Mouse (Mus musculus) liver, postnatal 0 days (tissue): ENCODE measurements around the gene Mesp2. TPM values are rescaled to one million over a fixed set of nuclear protein-coding genes. Genes with fewer than 3 reads are reported as not detected.

Experiments
- ATAC-seq: fragments of 200-750 bp; cut with Nextera tagmentation; 2 replicates; pipeline ENCODE4 v1.8.0; 2017; ENCODE audit warnings: mild to moderate bottlenecking, moderate library complexity
- DNase-seq: peaks from one replicate; pipeline ENCODE4 v3.0.0-alpha.2; 2016
- H3K27ac ChIP-seq: fragments of 300-500 bp; sonication (generic); 2 replicates; pipeline ENCODE4 v1.5.1; 2014; ENCODE audit warnings: antibody characterized with exemption, moderate library complexity, mild to moderate bottlenecking, low read depth
- H3K27me3 ChIP-seq: fragments of 300-500 bp; sonication (generic); 2 replicates; pipeline ENCODE4 v1.6.1; 2014; ENCODE audit warnings: low read length, control low read depth, mixed read lengths; ENCODE audit not compliant: insufficient read depth
- H3K36me3 ChIP-seq: fragments of 300-500 bp; sonication (generic); replicated peaks from 2 replicates; pipeline ENCODE4 v1.6.1; 2014; ENCODE audit warnings: mild to moderate bottlenecking, control low read depth, low read length, moderate library complexity, mixed read lengths; ENCODE audit not compliant: insufficient read depth
- H3K4me1 ChIP-seq: fragments of 300-500 bp; sonication (generic); 2 replicates; pipeline ENCODE4 v1.6.1; 2014; ENCODE audit warnings: antibody characterized with exemption, mild to moderate bottlenecking, control low read depth; ENCODE audit not compliant: insufficient read depth
- H3K4me2 ChIP-seq: fragments of 300-500 bp; sonication (generic); 2 replicates; pipeline ENCODE4 v1.6.1; 2014; ENCODE audit warnings: low read depth, mild to moderate bottlenecking, low read length, moderate library complexity, mixed read lengths
- H3K4me3 ChIP-seq: fragments of 300-500 bp; sonication (generic); 2 replicates; pipeline ENCODE4 v1.5.1; 2014; ENCODE audit warnings: low read depth, low read length
- H3K9ac ChIP-seq: fragments of 300-500 bp; sonication (generic); replicated peaks from 2 replicates; pipeline ENCODE4 v1.6.1; 2014; ENCODE audit warnings: mild to moderate bottlenecking, moderate library complexity
- H3K9me3 ChIP-seq: fragments of 300-500 bp; sonication (generic); 2 replicates; pipeline ENCODE4 v1.6.1; 2016; ENCODE audit warnings: mild to moderate bottlenecking, control low read depth, low read length, mixed read lengths
- CTCF ChIP-seq: sonication (generic); IDR thresholded peaks from 2 replicates; pipeline ENCODE4 v1.5.1; 2016; ENCODE audit warnings: antibody characterized with exemption, low read depth
- EP300 ChIP-seq: IDR thresholded peaks from 2 replicates; pipeline ENCODE4 v1.6.1; 2016; ENCODE audit warnings: antibody characterized with exemption, low read depth, mild to moderate bottlenecking
- WGBS: fragments of 180-500 bp; shearing (Covaris S2); extraction: QIAGEN DNeasy Blood & Tissue Kit; methylation state at CpG from one replicate; pipeline ENCODE4 v1.1.7; 2014; ENCODE audit not compliant: insufficient replicate concordance; 5-methylcytosine and 5-hydroxymethylcytosine counted together
- polyA plus RNA-seq: library from polyadenylated mRNA; unstranded; fragments of >200 nt; fragmentation: Nextera tagmentation; extraction: Ambion mirVana; gene quantifications from 2 replicates; pipeline ENCODE4 v1.2.1, GENCODE M21; 2015

The Mesp2 gene
- polyA plus RNA-seq, 1 experiment from 2014 or later = 0.07 TPM

DNA sequence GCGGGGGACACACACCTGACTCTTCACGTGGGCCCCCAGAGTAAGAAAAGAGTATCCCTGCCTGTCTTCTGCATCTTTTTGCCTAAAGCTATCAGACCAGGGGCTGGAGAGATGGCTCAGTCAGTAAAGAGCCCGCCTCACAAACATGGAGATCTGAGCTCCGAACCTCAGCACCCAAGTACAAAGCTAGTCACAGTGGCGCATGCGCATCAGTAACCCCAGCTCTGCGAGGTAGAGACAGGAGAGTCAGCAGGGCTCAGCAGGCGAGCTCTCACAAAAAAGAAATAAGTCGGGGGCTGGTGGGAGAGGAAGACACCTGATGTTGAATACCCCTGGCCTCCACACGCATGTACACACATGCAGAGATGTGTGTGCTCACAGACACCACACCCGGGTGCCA lies 9.5 kb downstream of the Mesp2 start:
- Histone ChIP-seq H3K4me3 (no peak overlapping the region), H3K27me3 (no peaks in the 10 kb centered on the region), H3K4me2 (no peak overlapping the region), H3K9ac (no peak overlapping the region), H3K27ac (no peak overlapping the region), H3K9me3 (no peaks in the 10 kb centered on the region; the same call in 1 of the 2 replicates), H3K36me3 (peaks cover 6% of the 10 kb centered on the region; the same call in 1 of the 2 replicates), H3K4me1 (no peaks in the 10 kb centered on the region)
- ATAC-seq = no peak
- 63% methylated on average over 11 of the region's 11 CpGs for WGBS
- no peak for TF ChIP-seq EP300
- TF ChIP-seq CTCF = no peak
- no peak for DNase-seq

DNA sequence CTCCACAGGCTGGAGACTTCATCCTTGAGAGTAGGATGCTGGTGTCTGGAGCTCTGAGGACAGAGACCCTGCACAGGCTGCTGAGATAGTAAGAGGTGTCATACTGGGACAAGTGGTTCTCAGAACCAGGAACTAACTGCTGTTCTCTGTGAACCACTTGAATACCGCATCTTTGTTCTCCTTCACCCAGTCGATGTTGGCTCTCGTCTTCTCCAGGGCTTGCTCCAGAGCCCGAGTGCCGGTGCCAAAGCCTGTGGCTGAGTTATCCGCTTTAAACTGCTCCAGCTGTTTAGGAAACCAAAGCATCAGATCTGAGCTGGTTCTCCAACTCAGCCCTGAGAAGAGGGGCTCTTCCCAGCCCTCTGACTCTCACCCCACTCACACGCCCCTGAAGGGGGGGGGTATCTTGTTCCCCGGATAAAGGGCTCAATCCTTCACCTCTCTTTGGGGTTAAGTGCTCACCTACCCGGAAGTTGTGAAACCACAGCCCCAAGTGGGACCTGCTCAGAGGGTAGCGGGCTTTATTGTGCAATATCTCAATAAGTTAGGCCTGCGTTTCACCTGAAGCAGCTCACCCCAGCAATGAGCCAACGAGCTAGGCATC lies 11.7 kb downstream of the Mesp2 start:
- WGBS = 61% methylated on average over 12 of the region's 12 CpGs
- H3K4me3 ChIP-seq = no peak overlapping the region
- no peak overlapping the region for H3K4me2 ChIP-seq
- no peaks in the 10 kb centered on the region for H3K4me1 ChIP-seq
- H3K36me3 ChIP-seq = peaks cover 12% of the 10 kb centered on the region; the same call in 1 of the 2 replicates
- DNase-seq = no peak
- no peak for TF ChIP-seq EP300
- no peak for TF ChIP-seq CTCF
- no peak for ATAC-seq
- H3K27ac ChIP-seq = no peak overlapping the region
- no peak overlapping the region for H3K9ac ChIP-seq
- H3K9me3 ChIP-seq = no peaks in the 10 kb centered on the region; the same call in 1 of the 2 replicates
- H3K27me3 ChIP-seq = no peaks in the 10 kb centered on the region

DNA sequence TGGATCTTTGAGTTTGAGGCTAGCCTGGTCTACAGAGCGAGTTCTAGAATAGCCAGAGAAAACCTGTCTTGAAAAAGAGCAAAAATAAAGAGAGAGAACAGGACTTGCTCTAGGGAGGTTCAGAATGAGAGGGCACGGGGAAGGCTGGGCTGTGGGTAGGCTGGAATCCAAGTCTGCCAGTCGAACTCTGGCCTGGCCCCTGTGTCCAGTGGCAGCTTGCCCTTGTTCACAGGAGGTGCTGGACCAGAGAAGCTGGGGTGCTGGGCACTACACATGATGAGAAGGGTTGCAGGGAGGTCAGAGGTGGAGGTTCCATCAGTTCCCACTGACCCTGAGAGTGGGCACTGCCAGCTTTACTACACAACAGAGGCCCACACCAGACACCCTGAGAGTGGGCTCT lies 17.8 kb downstream of the Mesp2 start:
- no peak overlapping the region for H3K27ac ChIP-seq
- H3K4me3 ChIP-seq = no peak overlapping the region
- H3K27me3 ChIP-seq = no peaks in the 10 kb centered on the region
- H3K9ac ChIP-seq = no peak overlapping the region
- peaks cover 12% of the 10 kb centered on the region; the same call in 1 of the 2 replicates for H3K36me3 ChIP-seq
- no peaks in the 10 kb centered on the region for H3K4me1 ChIP-seq
- DNase-seq (no peak), ATAC-seq (no peak)
- H3K9me3 ChIP-seq = no peaks in the 10 kb centered on the region; the same call in 1 of the 2 replicates
- TF ChIP-seq CTCF = no peak
- TF ChIP-seq EP300 = no peak
- no peak overlapping the region for H3K4me2 ChIP-seq
- 72% methylated on average over 3 of the region's 3 CpGs for WGBS

DNA sequence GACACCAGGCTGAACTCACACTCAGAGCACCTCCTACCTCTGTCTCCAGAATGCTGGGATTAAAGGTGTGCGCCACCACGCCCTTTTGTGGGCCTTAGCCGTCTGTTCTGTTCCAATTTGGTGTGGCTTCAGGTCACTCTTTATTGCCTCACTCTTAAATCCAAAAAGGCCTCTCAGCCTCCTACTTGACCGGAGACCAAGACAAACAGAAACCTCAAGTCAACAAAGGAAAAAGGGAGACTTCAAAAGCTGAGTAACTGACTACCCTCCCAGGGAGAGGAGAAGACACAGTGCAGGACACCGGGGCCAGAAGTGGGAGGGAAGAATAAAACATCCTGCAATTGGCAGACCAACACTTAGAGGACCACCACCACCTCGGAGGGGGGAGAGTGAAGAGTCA lies 20.6 kb downstream of the Mesp2 start:
- no peaks in the 10 kb centered on the region for H3K9me3 ChIP-seq
- ATAC-seq (no peak), DNase-seq (no peak)
- H3K4me1 ChIP-seq = no peaks in the 10 kb centered on the region
- 0 out of 2 replicates have a peak, but pooled peaks cover 2% of the 10 kb centered on the region for H3K36me3 ChIP-seq
- H3K27ac ChIP-seq = no peak overlapping the region
- no peak overlapping the region for H3K9ac ChIP-seq
- 54% methylated on average over 6 of the region's 6 CpGs for WGBS
- TF ChIP-seq CTCF (no peak), EP300 (no peak)
- H3K4me3 ChIP-seq = no peak overlapping the region
- no peaks in the 10 kb centered on the region for H3K27me3 ChIP-seq
- no peak overlapping the region for H3K4me2 ChIP-seq

DNA sequence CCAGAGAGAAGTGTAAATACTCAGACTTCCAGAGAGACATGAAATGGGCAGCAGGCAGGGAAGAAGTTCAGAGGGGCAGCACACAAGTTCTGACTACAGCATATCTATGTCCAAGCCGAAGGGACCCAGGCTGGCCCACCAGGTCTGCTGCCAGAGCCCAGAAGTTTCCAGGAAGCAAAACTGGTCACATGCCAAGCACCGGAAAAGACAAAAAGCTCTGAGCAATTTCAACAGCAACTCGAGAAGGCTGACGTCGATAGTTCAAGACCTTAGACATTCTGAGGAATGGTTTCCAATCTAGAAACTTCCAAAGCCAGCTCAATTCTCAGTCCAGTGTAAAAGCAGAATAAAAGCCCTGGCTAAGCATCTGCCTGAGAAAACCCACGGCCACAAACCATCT lies 21.1 kb downstream of the Mesp2 start:
- WGBS = 55% methylated on average over 6 of the region's 6 CpGs
- Histone ChIP-seq H3K27ac (no peak overlapping the region), H3K27me3 (no peaks in the 10 kb centered on the region), H3K4me3 (no peak overlapping the region), H3K4me2 (no peak overlapping the region), H3K4me1 (no peaks in the 10 kb centered on the region), H3K9me3 (no peaks in the 10 kb centered on the region), H3K9ac (no peak overlapping the region), H3K36me3 (0 out of 2 replicates have a peak, but pooled peaks cover 2% of the 10 kb centered on the region)
- ATAC-seq (no peak), DNase-seq (no peak)
- TF ChIP-seq CTCF = no peak
- TF ChIP-seq EP300 = no peak

DNA sequence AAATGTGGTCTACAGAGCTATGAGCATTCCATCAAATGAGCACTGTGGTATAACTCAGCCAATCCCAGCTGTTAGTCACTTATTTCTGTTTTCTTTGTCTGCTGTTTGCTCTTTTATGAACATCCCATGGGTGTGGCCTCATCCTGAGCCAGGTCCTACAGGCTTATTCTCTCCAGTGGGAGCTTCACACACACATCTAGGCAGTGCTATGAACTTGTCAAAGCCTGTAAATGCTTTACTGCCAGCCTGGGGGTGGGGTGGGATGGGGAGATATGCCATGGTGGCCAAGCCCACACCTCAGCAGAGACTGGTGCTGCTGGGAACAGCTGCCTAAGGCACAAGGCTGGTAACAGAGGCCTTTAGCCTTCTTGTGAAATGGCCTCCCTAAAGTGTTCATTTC lies 22.5 kb downstream of the Mesp2 start:
- ATAC-seq (no peak), DNase-seq (no peak)
- TF ChIP-seq CTCF = no peak
- no peak for TF ChIP-seq EP300
- Histone ChIP-seq H3K4me3 (no peak overlapping the region), H3K27me3 (no peaks in the 10 kb centered on the region), H3K4me1 (no peaks in the 10 kb centered on the region), H3K9ac (no peak overlapping the region), H3K27ac (no peak overlapping the region), H3K36me3 (0 out of 2 replicates have a peak, but pooled peaks cover 2% of the 10 kb centered on the region), H3K4me2 (no peak overlapping the region), H3K9me3 (no peaks in the 10 kb centered on the region)
